Mouse (Mus musculus): Measurements from ENCODE around the gene Polr3e.

Gene Polr3e

GRCm38 (mm10) chr7:120917592-120918461 lies at the start of gene Polr3e:
Gene Polr3e, plus strand, starts transcription at chr7:120917744.
- DNase-seq (ENCODE audit: low spot score), result peak; percentile 100

- no peak for DNase-seq (ENCODE audit: low spot score)
Observed at GRCm38 (mm10) chr7:120869883-120870282, 47.7 kb upstream of the Polr3e start.

- DNase-seq (ENCODE audit: low spot score), result no peak
Observed at GRCm38 (mm10) chr7:120870431-120871008, 47.0 kb upstream of the Polr3e start.

GRCm38 (mm10) chr7:120873083-120873482 lies 44.5 kb upstream of the Polr3e start:
- DNase-seq (ENCODE audit: low spot score), result no peak

- DNase-seq (ENCODE audit: low spot score), result no peak
Observed at GRCm38 (mm10) chr7:120874021-120874420, 43.5 kb upstream of the Polr3e start.

- DNase-seq (ENCODE audit: low spot score), result no peak
Observed at GRCm38 (mm10) chr7:120874764-120875539, 42.6 kb upstream of the Polr3e start.

GRCm38 (mm10) chr7:120875540-120876388 lies 41.8 kb upstream of the Polr3e start:
- no peak for DNase-seq (ENCODE audit: low spot score)

- DNase-seq (ENCODE audit: low spot score), result no peak
Observed at GRCm38 (mm10) chr7:120878271-120878670, 39.3 kb upstream of the Polr3e start.

GRCm38 (mm10) chr7:120879972-120880371 lies 37.6 kb upstream of the Polr3e start:
- no peak for DNase-seq (ENCODE audit: low spot score)

- no peak for DNase-seq (ENCODE audit: low spot score)
Observed at GRCm38 (mm10) chr7:120880770-120881169, 36.8 kb upstream of the Polr3e start.

GRCm38 (mm10) chr7:120881451-120881850 lies 36.1 kb upstream of the Polr3e start:
- no peak for DNase-seq (ENCODE audit: low spot score)

- no peak for DNase-seq (ENCODE audit: low spot score)
Observed at GRCm38 (mm10) chr7:120882674-120883073, 34.9 kb upstream of the Polr3e start.

GRCm38 (mm10) chr7:120883523-120884290 lies 33.8 kb upstream of the Polr3e start:
- no peak for DNase-seq (ENCODE audit: low spot score)

- DNase-seq (ENCODE audit: low spot score), result no peak
Observed at GRCm38 (mm10) chr7:120884746-120885145, 32.8 kb upstream of the Polr3e start.

- DNase-seq (ENCODE audit: low spot score), result no peak
Observed at GRCm38 (mm10) chr7:120893123-120893522, 24.4 kb upstream of the Polr3e start.

- no peak for DNase-seq (ENCODE audit: low spot score)
Observed at GRCm38 (mm10) chr7:120897054-120897453, 20.5 kb upstream of the Polr3e start.

- DNase-seq (ENCODE audit: low spot score), result no peak
Observed at GRCm38 (mm10) chr7:120897711-120898335, 19.7 kb upstream of the Polr3e start.

GRCm38 (mm10) chr7:120900191-120900590 lies 17.4 kb upstream of the Polr3e start:
- no peak for DNase-seq (ENCODE audit: low spot score)

- DNase-seq (ENCODE audit: low spot score), result no peak
Observed at GRCm38 (mm10) chr7:120901701-120902100, 15.8 kb upstream of the Polr3e start.

- no peak for DNase-seq (ENCODE audit: low spot score)
Observed at GRCm38 (mm10) chr7:120902931-120903330, 14.6 kb upstream of the Polr3e start.
